Mouse (Mus musculus): ENCODE results near the gene Ell. TPM values are rescaled to one million over a fixed set of nuclear protein-coding genes. Genes with fewer than 3 reads are reported as not detected.

Ell gene
- polyA plus RNA-seq, 1 experiment from 2014 or later, result 14.9 TPM

DNA sequence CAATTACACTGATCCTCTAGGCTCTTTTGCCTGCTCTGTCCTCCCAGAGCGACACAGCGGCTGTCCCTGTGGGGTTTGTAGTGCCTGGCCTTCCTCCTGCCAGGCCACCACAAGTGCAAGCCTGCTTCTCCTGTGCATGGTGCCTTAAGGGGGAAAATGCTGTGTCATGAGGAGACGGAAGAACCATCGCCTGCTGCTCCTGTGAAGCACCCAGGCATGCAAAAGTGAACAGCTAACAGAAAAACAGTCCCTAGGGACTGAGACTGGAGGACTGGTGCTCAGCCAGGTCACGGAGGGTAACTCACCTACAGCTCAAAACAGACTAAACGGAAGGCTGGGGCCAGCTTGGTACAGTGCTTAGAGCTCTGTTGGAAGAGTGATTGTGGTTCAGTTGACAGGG is 96.3 kb downstream of the Ell start:
- Histone ChIP-seq H3K9me3 (replicated peaks; ENCODE audit: low read length) (no peaks in the 10 kb centered on the region), H3K27me3 (ENCODE audit: insufficient read depth, low read length) (no peaks in the 10 kb centered on the region), H3K4me3 (replicated peaks; ENCODE audit: low read depth, low read length) (no peak overlapping the region), H3K27ac (peak overlapping the region; percentile 77; the same call in 1 of the 2 replicates), H3K4me1 (replicated peaks; ENCODE audit: insufficient read depth, low read length) (peaks cover 28% of the 10 kb centered on the region), H3K36me3 (ENCODE audit: insufficient read depth, low read length) (no peaks in the 10 kb centered on the region), H3K4me2 (ENCODE audit: low read length) (no peak overlapping the region), H3K9ac (ENCODE audit: low read depth, low read length) (no peak overlapping the region)
- no peak for TF ChIP-seq CTCF (IDR thresholded peaks at IDR 0.05; ENCODE audit: low read depth)
- WGBS, result 54% methylated on average over 6 of the region's 6 CpGs
- ATAC-seq (replicated peaks; ENCODE audit: low FRiP score, low read depth) (no peak; the same call in 1 of the 2 replicates), DNase-seq (ENCODE audit: low spot score) (peak; percentile 44)

DNA sequence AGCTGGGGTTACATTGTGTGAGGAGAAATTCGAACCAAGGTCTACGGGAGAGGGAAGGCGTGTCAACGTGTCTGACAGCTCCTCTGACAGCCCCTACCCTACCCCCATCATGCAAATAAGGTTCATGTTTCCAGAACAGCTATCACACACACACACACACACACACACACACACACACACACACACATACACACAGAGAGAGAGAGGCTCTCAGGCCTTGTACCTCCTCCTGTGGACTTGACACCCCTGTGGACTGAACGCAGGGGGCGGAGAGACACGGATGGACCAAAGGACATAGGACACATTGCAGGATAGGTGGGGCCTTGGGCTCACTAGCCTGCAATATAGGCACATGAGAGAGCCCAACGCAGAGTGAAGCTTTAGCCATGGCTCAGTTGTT is 97.6 kb downstream of the Ell start:
- Histone ChIP-seq H3K4me1 (replicated peaks; ENCODE audit: insufficient read depth, low read length) (peaks cover 17% of the 10 kb centered on the region), H3K4me2 (ENCODE audit: low read length) (no peak overlapping the region), H3K27me3 (ENCODE audit: insufficient read depth, low read length) (no peaks in the 10 kb centered on the region), H3K27ac (peak overlapping the region; percentile 62; the same call in 1 of the 2 replicates), H3K36me3 (ENCODE audit: insufficient read depth, low read length) (no peaks in the 10 kb centered on the region), H3K4me3 (replicated peaks; ENCODE audit: low read depth, low read length) (no peak overlapping the region), H3K9ac (ENCODE audit: low read depth, low read length) (no peak overlapping the region), H3K9me3 (replicated peaks; ENCODE audit: low read length) (no peaks in the 10 kb centered on the region)
- peak; percentile 68 for ATAC-seq (replicated peaks; ENCODE audit: low FRiP score, low read depth)
- no peak for DNase-seq (ENCODE audit: low spot score)
- no peak for TF ChIP-seq CTCF (IDR thresholded peaks at IDR 0.05; ENCODE audit: low read depth)
- 41% methylated on average over 8 of the region's 8 CpGs for WGBS

DNA sequence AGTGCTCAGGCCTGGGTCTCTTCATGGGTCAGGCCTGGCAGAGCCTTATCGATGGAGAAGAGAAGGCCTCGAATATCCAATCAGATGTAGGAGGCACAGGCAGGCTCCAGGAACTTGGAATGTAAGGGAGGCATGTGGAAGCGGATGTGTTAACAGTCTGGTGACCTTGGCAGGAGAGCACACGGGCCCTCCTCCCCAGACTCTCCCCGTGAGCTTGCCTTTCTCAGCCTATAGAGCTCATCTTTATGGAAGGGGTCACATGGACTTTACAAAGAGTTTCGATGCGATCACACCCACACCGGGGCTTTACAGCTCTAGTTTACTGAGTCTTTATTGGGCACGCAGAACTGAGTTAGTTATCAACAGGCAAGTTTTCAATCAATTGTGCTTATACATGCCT is 99.5 kb downstream of the Ell start:
- 49% methylated on average over 9 of the region's 9 CpGs for WGBS
- ATAC-seq (replicated peaks; ENCODE audit: low FRiP score, low read depth), result no peak
- no peak overlapping the region for H3K27ac ChIP-seq
- no peaks in the 10 kb centered on the region for H3K36me3 ChIP-seq (ENCODE audit: insufficient read depth, low read length)
- H3K9me3 ChIP-seq (replicated peaks; ENCODE audit: low read length), result no peaks in the 10 kb centered on the region
- no peaks in the 10 kb centered on the region for H3K27me3 ChIP-seq (ENCODE audit: insufficient read depth, low read length)
- no peak overlapping the region for H3K4me3 ChIP-seq (replicated peaks; ENCODE audit: low read depth, low read length)
- no peak overlapping the region for H3K9ac ChIP-seq (ENCODE audit: low read depth, low read length)
- H3K4me2 ChIP-seq (ENCODE audit: low read length), result no peak overlapping the region
- no peak for TF ChIP-seq CTCF (IDR thresholded peaks at IDR 0.05; ENCODE audit: low read depth)
- DNase-seq (ENCODE audit: low spot score), result no peak
- H3K4me1 ChIP-seq (replicated peaks; ENCODE audit: insufficient read depth, low read length), result peaks cover 17% of the 10 kb centered on the region

Other genes with a start within 250 kb of the Ell start
- 41.0 and 43.0 TPM in 2 replicates for gene Ddx49, start 237.0 kb upstream of the Ell start, polyA plus RNA-seq (2015; fragmentation: Nextera tagmentation; extraction: Ambion mirVana)
- gene Cope, start 236.9 kb upstream of the Ell start, polyA plus RNA-seq (2015; fragmentation: Nextera tagmentation; extraction: Ambion mirVana), result 309 and 334 TPM in 2 replicates
- 1.9 and 2.1 TPM in 2 replicates for gene Cers1, start 223.7 kb upstream of the Ell start, polyA plus RNA-seq (2015; fragmentation: Nextera tagmentation; extraction: Ambion mirVana)
- gene Gdf1, start 209.6 kb upstream of the Ell start, polyA plus RNA-seq (2015; fragmentation: Nextera tagmentation; extraction: Ambion mirVana), result 3.8 and 4.0 TPM in 2 replicates
- gene Upf1, start 186.2 kb upstream of the Ell start, polyA plus RNA-seq (2015; fragmentation: Nextera tagmentation; extraction: Ambion mirVana), result 11.6 and 12.5 TPM in 2 replicates
- gene Comp, start 165.9 kb upstream of the Ell start, polyA plus RNA-seq (2015; fragmentation: Nextera tagmentation; extraction: Ambion mirVana), result 0.24 and 0.28 TPM in 2 replicates
- 13.6 and 14.6 TPM in 2 replicates for gene Crtc1, start 99.9 kb upstream of the Ell start, polyA plus RNA-seq (2015; fragmentation: Nextera tagmentation; extraction: Ambion mirVana)
- 19.1 and 19.5 TPM in 2 replicates for gene Klhl26, start 62.5 kb upstream of the Ell start, polyA plus RNA-seq (2015; fragmentation: Nextera tagmentation; extraction: Ambion mirVana)
- 3.0 and 3.5 TPM in 2 replicates for gene Tmem59l, start 52.1 kb upstream of the Ell start, polyA plus RNA-seq (2015; fragmentation: Nextera tagmentation; extraction: Ambion mirVana)
- 31.3 and 33.7 TPM in 2 replicates for gene Crlf1, start 46.3 kb upstream of the Ell start, polyA plus RNA-seq (2015; fragmentation: Nextera tagmentation; extraction: Ambion mirVana)
- 140 TPM in 2 replicates for gene Rex1bd, start 32.7 kb upstream of the Ell start, polyA plus RNA-seq (2015; fragmentation: Nextera tagmentation; extraction: Ambion mirVana)
- 1,111 and 1,265 TPM in 2 replicates for gene Uba52, start 28.7 kb upstream of the Ell start, polyA plus RNA-seq (2015; fragmentation: Nextera tagmentation; extraction: Ambion mirVana)
- 249 and 255 TPM in 2 replicates for gene Fkbp8, start 11.7 kb upstream of the Ell start, polyA plus RNA-seq (2015; fragmentation: Nextera tagmentation; extraction: Ambion mirVana)
- 81.3 and 81.8 TPM in 2 replicates for gene Kxd1, start 11.5 kb upstream of the Ell start, polyA plus RNA-seq (2015; fragmentation: Nextera tagmentation; extraction: Ambion mirVana)
- 166 and 169 TPM in 2 replicates for gene Isyna1, start 54.9 kb downstream of the Ell start, polyA plus RNA-seq (2015; fragmentation: Nextera tagmentation; extraction: Ambion mirVana)
- gene Ssbp4, start 69.4 kb downstream of the Ell start, polyA plus RNA-seq (2015; fragmentation: Nextera tagmentation; extraction: Ambion mirVana), result 166 and 188 TPM in 2 replicates
- gene Lrrc25, start 76.7 kb downstream of the Ell start, polyA plus RNA-seq (2015; fragmentation: Nextera tagmentation; extraction: Ambion mirVana), result 1.9 and 2.8 TPM in 2 replicates
- 3.0 and 3.2 TPM in 2 replicates for gene Gdf15, start 93.0 kb downstream of the Ell start, polyA plus RNA-seq (2015; fragmentation: Nextera tagmentation; extraction: Ambion mirVana)
- 84.2 and 87.5 TPM in 2 replicates for gene Pgpep1, start 120.9 kb downstream of the Ell start, polyA plus RNA-seq (2015; fragmentation: Nextera tagmentation; extraction: Ambion mirVana)
- 243 and 281 TPM in 2 replicates for gene Lsm4, start 133.8 kb downstream of the Ell start, polyA plus RNA-seq (2015; fragmentation: Nextera tagmentation; extraction: Ambion mirVana)
- 72.4 and 98.1 TPM in 2 replicates for gene Jund, start 159.5 kb downstream of the Ell start, polyA plus RNA-seq (2015; fragmentation: Nextera tagmentation; extraction: Ambion mirVana)
- 0.03 and 0.05 TPM in 2 replicates for gene Iqcn, start 164.0 kb downstream of the Ell start, polyA plus RNA-seq (2015; fragmentation: Nextera tagmentation; extraction: Ambion mirVana)
- 0.70 and 0.74 TPM in 2 replicates for gene Gm3336, start 179.1 kb downstream of the Ell start, polyA plus RNA-seq (2015; fragmentation: Nextera tagmentation; extraction: Ambion mirVana)
- 8.0 and 9.5 TPM in 2 replicates for gene Pde4c, start 184.3 kb downstream of the Ell start, polyA plus RNA-seq (2015; fragmentation: Nextera tagmentation; extraction: Ambion mirVana)
- gene Rab3a, start 215.2 kb downstream of the Ell start, polyA plus RNA-seq (2015; fragmentation: Nextera tagmentation; extraction: Ambion mirVana), result 20.5 and 21.8 TPM in 2 replicates
- gene Mpv17l2, start 221.5 kb downstream of the Ell start, polyA plus RNA-seq (2015; fragmentation: Nextera tagmentation; extraction: Ambion mirVana), result 78.2 and 80.3 TPM in 2 replicates
- 43.8 and 47.2 TPM in 2 replicates for gene Pik3r2, start 237.3 kb downstream of the Ell start, polyA plus RNA-seq (2015; fragmentation: Nextera tagmentation; extraction: Ambion mirVana)